Mouse (Mus musculus): ENCODE measurements around the gene Frmd4a. TPM values are rescaled to one million over a fixed set of nuclear protein-coding genes. Genes with fewer than 3 reads are reported as not detected.
"Not testable (repeated sequence)": the region's sequence is repeated elsewhere in the genome, so short reads cannot be mapped to it uniquely, and the experiment has no call there.

Gene Frmd4a
- total RNA-seq, 2 experiments from 2014 or later: 42.2 to 75.6 TPM

- no peak for DNase-seq (ENCODE audit: low spot score in 2 of 2)
- intact Hi-C loops (cut with DNase I): no loop called here
Observed at GRCm38 (mm10) chr2:4609433-4609832, 591.9 kb downstream of the Frmd4a start.

GRCm38 (mm10) chr2:4611295-4611694 is 593.8 kb downstream of the Frmd4a start:
- intact Hi-C loops (cut with DNase I): no loop called here

GRCm38 (mm10) chr2:4611704-4612103 is 594.2 kb downstream of the Frmd4a start:
- intact Hi-C loops (cut with DNase I): no loop called here
- no peak for DNase-seq (ENCODE audit: low spot score in 2 of 2)

More at GRCm38 (mm10) chr2:4611295-4611694, 593.8 kb downstream of the Frmd4a start:
- DNase-seq (ENCODE audit: low spot score in 2 of 2): no peak

- intact Hi-C loops (cut with DNase I); DNase-seq (ENCODE audit: low spot score in 2 of 2): not testable (repeated sequence)
Observed at GRCm38 (mm10) chr2:4614276-4614929, 596.9 kb downstream of the Frmd4a start.

- intact Hi-C loops (cut with DNase I): no loop called here
- no peak for DNase-seq (ENCODE audit: low spot score in 2 of 2)
Observed at GRCm38 (mm10) chr2:4615014-4615546, 597.6 kb downstream of the Frmd4a start.

- DNase-seq (ENCODE audit: low spot score in 2 of 2): no peak
- intact Hi-C loops (cut with DNase I): no loop called here
Observed at GRCm38 (mm10) chr2:4616995-4617394, 599.5 kb downstream of the Frmd4a start.

DNA sequence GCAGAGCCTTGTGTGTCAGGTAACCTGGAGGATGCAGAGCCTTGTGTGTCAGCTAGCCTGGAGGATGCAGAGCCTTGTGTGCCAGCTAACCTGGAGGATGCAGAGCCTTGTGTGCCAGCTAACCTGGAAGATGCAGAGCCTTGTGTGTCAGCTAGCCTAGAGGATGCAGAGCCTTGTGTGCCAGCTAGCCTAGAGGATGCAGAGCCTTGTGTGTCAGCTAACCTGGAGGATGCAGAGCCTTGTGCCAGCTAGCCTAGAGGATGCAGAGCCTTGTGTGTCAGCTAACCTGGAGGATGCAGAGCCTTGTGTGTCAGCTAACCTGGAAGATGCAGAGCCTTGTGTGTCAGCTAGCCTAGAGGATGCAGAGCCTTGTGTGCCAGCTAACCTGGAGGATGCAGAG is 601.6 kb downstream of the Frmd4a start:
- intact Hi-C loops (cut with DNase I); DNase-seq (ENCODE audit: low spot score in 2 of 2): not testable (repeated sequence)

- DNase-seq (ENCODE audit: low spot score in 2 of 2): no peak
- intact Hi-C loops (cut with DNase I): no loop called here
Observed at GRCm38 (mm10) chr2:4619893-4620593, 602.5 kb downstream of the Frmd4a start.

GRCm38 (mm10) chr2:4620640-4621401 is 603.3 kb downstream of the Frmd4a start:
- intact Hi-C loops (cut with DNase I): no loop called here
- DNase-seq (ENCODE audit: low spot score in 2 of 2): no peak

GRCm38 (mm10) chr2:4621471-4621985 is 604.0 kb downstream of the Frmd4a start:
- no peak for DNase-seq (ENCODE audit: low spot score in 2 of 2)
- intact Hi-C loops (cut with DNase I): no loop called here

DNA sequence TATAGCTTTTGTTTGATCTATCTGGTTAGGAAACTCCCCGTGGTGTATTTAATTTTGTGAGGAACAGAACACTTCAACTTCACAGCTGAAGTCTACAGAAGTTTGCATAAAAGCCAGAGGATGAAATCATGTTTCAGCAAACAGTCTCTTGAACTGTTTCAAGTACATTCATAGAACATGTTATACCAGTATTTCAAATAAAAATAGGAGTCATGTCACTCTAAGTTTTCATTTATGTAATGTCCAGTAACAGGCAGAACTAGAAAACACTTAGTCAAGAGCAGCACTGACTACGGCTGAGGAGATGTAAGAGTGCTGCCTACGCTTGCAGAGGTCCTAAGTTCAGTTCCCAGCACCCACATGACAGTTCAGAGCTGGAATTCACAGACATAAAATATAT is 609.4 kb downstream of the Frmd4a start:
- DNase-seq (ENCODE audit: low spot score in 2 of 2): no peak
- intact Hi-C loops (cut with DNase I): no loop called here

- intact Hi-C loops (cut with DNase I): no loop called here
- DNase-seq (ENCODE audit: low spot score in 2 of 2): no peak
Observed at GRCm38 (mm10) chr2:4628920-4629319, 611.4 kb downstream of the Frmd4a start.

DNA sequence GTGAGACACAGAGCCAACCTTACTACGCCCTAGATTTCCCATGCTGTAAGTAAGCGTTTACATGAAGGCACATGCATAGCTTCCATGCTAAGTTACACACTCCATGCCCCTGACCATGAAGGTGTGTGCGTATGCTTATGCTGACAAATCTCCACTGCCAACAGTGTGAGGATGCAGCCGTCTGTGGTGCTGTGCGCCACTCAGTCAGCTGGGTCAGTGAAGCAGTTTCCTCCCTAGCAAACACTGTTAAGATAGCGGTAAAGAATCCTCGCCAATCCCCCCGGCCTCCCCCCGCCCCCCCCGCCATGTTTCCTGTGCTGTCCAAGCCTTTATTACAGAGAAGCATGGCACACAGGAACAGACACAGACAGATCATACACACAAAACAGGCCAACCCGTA is 612.0 kb downstream of the Frmd4a start:
- DNase-seq (ENCODE audit: low spot score in 2 of 2): no peak
- intact Hi-C loops (cut with DNase I): no loop called here

DNA sequence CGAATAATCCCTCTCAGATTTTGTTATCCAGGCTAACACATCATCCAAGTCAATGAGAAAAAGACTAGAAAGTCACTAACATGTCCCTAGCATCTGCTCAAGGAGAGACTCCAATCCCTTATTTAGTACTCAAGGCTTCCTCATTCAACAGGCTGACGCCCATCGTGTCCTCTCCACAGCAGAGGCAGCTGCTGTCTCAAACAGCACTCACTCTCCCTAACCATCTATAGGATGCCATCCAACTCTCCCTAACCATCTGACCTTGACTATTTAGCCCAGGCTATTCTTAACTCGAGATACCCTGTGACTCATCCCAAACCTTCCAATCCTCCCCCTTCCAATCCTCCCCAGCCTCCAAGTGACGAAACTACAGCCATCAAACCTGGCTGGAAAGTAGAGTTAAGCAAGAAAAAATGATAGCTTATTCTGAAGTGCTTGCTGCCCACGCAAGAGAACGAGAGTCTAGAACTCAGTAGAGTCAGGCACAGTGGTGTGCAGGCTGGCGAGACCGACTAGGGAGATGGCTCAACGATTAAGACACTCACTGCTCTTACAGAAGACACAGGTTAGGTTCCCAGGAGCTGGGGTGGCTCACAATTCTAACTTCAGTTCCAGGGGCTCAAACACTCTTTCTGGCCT is 612.8 kb downstream of the Frmd4a start:
- intact Hi-C loops (cut with DNase I): no loop called here
- no peak for DNase-seq (ENCODE audit: low spot score in 2 of 2)

GRCm38 (mm10) chr2:4635804-4636203 is 618.3 kb downstream of the Frmd4a start:
- no peak for DNase-seq (ENCODE audit: low spot score in 2 of 2)
- intact Hi-C loops (cut with DNase I): no loop called here

GRCm38 (mm10) chr2:4636656-4637055 is 619.1 kb downstream of the Frmd4a start:
- intact Hi-C loops (cut with DNase I): no loop called here

GRCm38 (mm10) chr2:4638189-4638588 is 620.7 kb downstream of the Frmd4a start:
- DNase-seq (ENCODE audit: low spot score in 2 of 2): no peak
- intact Hi-C loops (cut with DNase I): no loop called here

More at GRCm38 (mm10) chr2:4636656-4637055, 619.1 kb downstream of the Frmd4a start:
- no peak for DNase-seq (ENCODE audit: low spot score in 2 of 2)

DNA sequence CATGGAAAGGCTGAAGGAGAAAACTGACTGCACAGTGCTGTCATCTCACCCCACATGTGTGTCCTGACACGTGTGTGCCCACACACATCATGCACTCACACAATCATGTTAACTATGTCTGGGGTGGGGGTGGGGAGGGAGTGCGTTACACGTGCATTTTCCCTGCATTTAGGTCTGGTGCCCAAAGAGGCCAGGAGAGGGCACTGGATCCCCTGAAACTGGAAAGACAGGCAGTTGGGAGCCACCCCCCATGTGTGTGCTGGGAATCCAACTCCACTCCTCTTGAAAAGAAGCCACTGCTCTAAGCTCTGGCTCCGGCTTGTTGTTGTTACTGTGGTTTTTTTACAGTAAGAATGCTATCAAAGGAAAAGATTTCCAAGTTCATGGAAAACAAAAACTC is 627.5 kb downstream of the Frmd4a start:
- no peak for DNase-seq (ENCODE audit: low spot score in 2 of 2)
- intact Hi-C loops (cut with DNase I): no loop called here

DNA sequence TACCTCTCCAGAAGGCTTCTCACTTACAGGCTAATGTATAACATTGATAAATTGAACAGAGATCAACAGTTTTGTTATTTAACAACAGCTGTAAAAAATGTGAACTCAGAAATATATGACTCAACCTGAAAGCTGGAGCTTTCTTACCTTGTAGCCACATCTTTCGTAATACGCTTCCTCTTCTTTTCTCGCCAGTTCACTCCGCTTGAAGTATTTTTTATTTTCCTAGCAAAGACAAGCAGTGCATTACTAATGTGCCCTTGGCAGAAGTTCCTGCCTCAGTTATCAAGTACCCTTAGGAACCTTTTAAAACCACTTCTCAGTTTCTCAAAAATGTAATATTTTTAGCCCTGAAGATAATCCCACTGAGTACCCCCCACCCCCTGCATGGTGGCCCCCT is 630.6 kb downstream of the Frmd4a start:
- no peak for DNase-seq (ENCODE audit: low spot score in 2 of 2)
- intact Hi-C loops (cut with DNase I): no loop called here

GRCm38 (mm10) chr2:4649646-4650045 is 632.1 kb downstream of the Frmd4a start:
- no peak for DNase-seq (ENCODE audit: low spot score in 2 of 2)
- intact Hi-C loops (cut with DNase I): loop anchor here (5.0 kb wide), 2 partner anchors 68 to 213 kb away; partner anchors contain the start of gene Bend7

Data from left cerebral cortex, postnatal 36 days (tissue).